In genomic region chr2:165663266-165663665, GRCm38 (mm10) we compare ENCODE assay signal across 28 mouse cellular contexts.
DNase-seq lines count a peak whose midpoint lies in the region; ATAC-seq and TF ChIP-seq lines count a peak whose summit lies in the region.
"Had no signal": no experiment of that assay in that cellular context is flagged by ENCODE, and none has a peak within 500 bp of the region (broad histone marks: within the 10 kb centered on the region; RNA-seq: fewer than 3 reads in every experiment).

No protein-coding gene starts in this region.

- peak; percentile 58; the same call in 1 of the 2 replicates for ATAC-seq in embryonic facial prominence, embryonic 12.5 days (ENCODE audit: insufficient number of reproducible peaks, insufficient read depth, low FRiP score, low TSS enrichment)
- ATAC-seq in midbrain, postnatal 0 days (ENCODE audit: low FRiP score), result no peak
- ATAC-seq: forebrain, embryonic 15.5 days; hindbrain, embryonic 16.5 days; intestine, embryonic 15.5 days; Patski had no signal

- 89% methylated on average over 7 of the region's 7 CpGs for WGBS in embryonic facial prominence, embryonic 12.5 days
- 92% methylated on average over 7 of the region's 7 CpGs for WGBS in embryonic facial prominence, embryonic 10.5 days
- 97% methylated on average over 7 of the region's 7 CpGs for whole genome bisulfite sequencing in midbrain, embryonic 10.5 days
- 79% methylated on average over 7 of the region's 7 CpGs for WGBS in midbrain, postnatal 0 days

- H3K4me1 ChIP-seq in embryonic facial prominence, embryonic 12.5 days, result peaks cover 15% of the 10 kb centered on the region; the same call in 1 of the 2 replicates
- peaks cover 23% of the 10 kb centered on the region for H3K4me1 ChIP-seq in embryonic facial prominence, embryonic 10.5 days
- no peaks in the 10 kb centered on the region for H3K4me1 ChIP-seq in midbrain, embryonic 10.5 days
- no peaks in the 10 kb centered on the region for H3K4me1 ChIP-seq in midbrain, postnatal 0 days (ENCODE audit: insufficient read depth, low read length)
- H3K4me1 ChIP-seq: forebrain, embryonic 15.5 days; heart, embryonic 12.5 days; heart, embryonic 15.5 days had no signal

- H3K9me3 ChIP-seq in embryonic facial prominence, embryonic 12.5 days, result no peaks in the 10 kb centered on the region
- H3K9me3 ChIP-seq in embryonic facial prominence, embryonic 10.5 days, result no peaks in the 10 kb centered on the region
- H3K9me3 ChIP-seq in midbrain, embryonic 10.5 days (replicated peaks), result no peaks in the 10 kb centered on the region
- no peaks in the 10 kb centered on the region for H3K9me3 ChIP-seq in midbrain, postnatal 0 days (ENCODE audit: low read length)
- H3K9me3 ChIP-seq: forebrain, embryonic 10.5 days; forebrain, embryonic 15.5 days; G1E; heart, embryonic 12.5 days; heart, embryonic 15.5 days; hindbrain, embryonic 10.5 days; hindbrain, embryonic 13.5 days; intestine, embryonic 15.5 days had no signal

- H3K27me3 ChIP-seq in embryonic facial prominence, embryonic 12.5 days, result no peaks in the 10 kb centered on the region
- no peaks in the 10 kb centered on the region for H3K27me3 ChIP-seq in embryonic facial prominence, embryonic 10.5 days (replicated peaks; ENCODE audit: low read depth, poor library complexity, severe bottlenecking)
- no peaks in the 10 kb centered on the region for H3K27me3 ChIP-seq in midbrain, embryonic 10.5 days (ENCODE audit: low read depth, poor library complexity, severe bottlenecking)
- no peaks in the 10 kb centered on the region for H3K27me3 ChIP-seq in midbrain, postnatal 0 days (ENCODE audit: insufficient read depth, low read length)
- H3K27me3 ChIP-seq: forebrain, embryonic 15.5 days; heart, embryonic 12.5 days; heart, embryonic 15.5 days; hindbrain, embryonic 13.5 days; intestine, embryonic 15.5 days; Patski had no signal

- no peak overlapping the region for H3K9ac ChIP-seq in embryonic facial prominence, embryonic 12.5 days
- no peak overlapping the region for H3K9ac ChIP-seq in midbrain, postnatal 0 days (replicated peaks; ENCODE audit: low read length, poor library complexity, severe bottlenecking)
- H3K9ac ChIP-seq: forebrain, embryonic 15.5 days; heart, embryonic 12.5 days; heart, embryonic 15.5 days; hindbrain, embryonic 13.5 days; intestine, embryonic 15.5 days had no signal

- no peak overlapping the region for H3K4me2 ChIP-seq in embryonic facial prominence, embryonic 12.5 days (replicated peaks)
- H3K4me2 ChIP-seq in midbrain, postnatal 0 days (ENCODE audit: low read depth, low read length, poor library complexity, severe bottlenecking), result no peak overlapping the region
- H3K4me2 ChIP-seq: forebrain, embryonic 15.5 days; heart, embryonic 12.5 days; heart, embryonic 15.5 days; hindbrain, embryonic 13.5 days; intestine, embryonic 15.5 days had no signal

- no peak overlapping the region for H3K4me3 ChIP-seq in embryonic facial prominence, embryonic 12.5 days
- no peak overlapping the region for H3K4me3 ChIP-seq in embryonic facial prominence, embryonic 10.5 days
- no peak overlapping the region for H3K4me3 ChIP-seq in midbrain, embryonic 10.5 days
- no peak overlapping the region for H3K4me3 ChIP-seq in midbrain, postnatal 0 days (ENCODE audit: low read depth, low read length)
- H3K4me3 ChIP-seq: erythroblast, embryonic 14.5 days; forebrain, embryonic 10.5 days; forebrain, embryonic 15.5 days; heart, embryonic 12.5 days; heart, embryonic 15.5 days; hindbrain, embryonic 10.5 days; hindbrain, embryonic 13.5 days; intestine, embryonic 15.5 days had no signal

- no peak overlapping the region for H3K27ac ChIP-seq in embryonic facial prominence, embryonic 12.5 days
- no peak overlapping the region for H3K27ac ChIP-seq in embryonic facial prominence, embryonic 10.5 days (replicated peaks)
- 0 out of 2 replicates have a peak overlapping the region, but pooled peaks have one; percentile 9 for H3K27ac ChIP-seq in midbrain, embryonic 10.5 days (replicated peaks)
- no peak overlapping the region for H3K27ac ChIP-seq in midbrain, postnatal 0 days (ENCODE audit: low read depth, low read length)
- H3K27ac ChIP-seq: forebrain, embryonic 10.5 days; forebrain, embryonic 15.5 days; heart, embryonic 15.5 days; hindbrain, embryonic 10.5 days; hindbrain, embryonic 13.5 days; intestine, embryonic 15.5 days had no signal

- H3K36me3 ChIP-seq in embryonic facial prominence, embryonic 12.5 days, result no peaks in the 10 kb centered on the region
- H3K36me3 ChIP-seq in embryonic facial prominence, embryonic 10.5 days (replicated peaks), result peaks cover 11% of the 10 kb centered on the region
- no peaks in the 10 kb centered on the region for H3K36me3 ChIP-seq in midbrain, embryonic 10.5 days
- no peaks in the 10 kb centered on the region for H3K36me3 ChIP-seq in midbrain, postnatal 0 days (ENCODE audit: insufficient read depth, low read length)
- H3K36me3 ChIP-seq: forebrain, embryonic 15.5 days; G1E; heart, embryonic 12.5 days; heart, embryonic 15.5 days; hindbrain, embryonic 13.5 days; intestine, embryonic 15.5 days had no signal

- no peak for TF ChIP-seq CTCF in midbrain, postnatal 0 days (IDR thresholded peaks at IDR 0.05)

- no peak for DNase-seq in embryonic facial prominence, embryonic 10.5 days (ENCODE audit: low spot score)
- no peak for DNase-seq in midbrain, embryonic 10.5 days (ENCODE audit: low spot score)
- no peak for DNase-seq in midbrain, postnatal 0 days (ENCODE audit: low spot score)
- peak; percentile 95 for DNase-seq in fat pad, adult 2 months (ENCODE audit: extremely low read depth, low read depth, low spot score)
- no peak for DNase-seq in spleen, postnatal 14 days (ENCODE audit: low spot score in 2 of 2)
- DNase-seq in right cerebral cortex, postnatal 36 days (ENCODE audit: low spot score in 2 of 2), result no peak
- DNase-seq: adrenal gland, postnatal 10 days; adrenal gland, postnatal 36 days; B cell, adult 2 months; cerebellum, adult 18-20 months; cerebellum, adult 9-11 months; cerebellum, postnatal 36 days; embryo, embryonic 11 days; gastrocnemius, postnatal 25 days; heart, postnatal 10 days; heart, postnatal 36 days had no signal
